Mouse (Mus musculus): ENCODE data around the gene Rybp. TPM values are rescaled to one million over a fixed set of nuclear protein-coding genes. Genes with fewer than 3 reads are reported as not detected.

The Rybp gene
- polyA plus RNA-seq, 1 experiment from 2014 or later, result 10.0 TPM

DNA sequence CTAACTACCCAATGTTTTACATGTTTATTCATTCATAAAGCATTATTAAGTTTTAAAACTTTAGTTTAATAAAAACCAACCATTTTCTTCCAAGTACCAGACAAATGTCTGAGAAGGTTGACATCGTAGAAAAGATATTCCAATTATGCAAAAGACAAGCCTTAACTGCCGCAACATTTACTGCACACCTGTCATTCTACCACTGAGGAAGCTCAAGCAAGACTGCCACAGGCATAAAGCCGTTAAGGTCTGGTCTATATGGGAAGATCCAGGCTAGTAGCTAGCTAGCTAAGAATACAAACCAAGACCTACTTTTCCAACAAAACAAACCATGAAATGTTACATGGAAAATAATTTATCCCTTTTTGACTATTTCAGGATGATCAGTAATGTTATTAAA lies 42.8 kb downstream of the Rybp start:
- no peak for ATAC-seq
- Histone ChIP-seq H3K27ac (no peak overlapping the region), H3K9me3 (replicated peaks) (no peaks in the 10 kb centered on the region), H3K36me3 (no peaks in the 10 kb centered on the region), H3K4me2 (no peak overlapping the region), H3K27me3 (replicated peaks) (no peaks in the 10 kb centered on the region), H3K4me3 (no peak overlapping the region), H3K9ac (no peak overlapping the region), H3K4me1 (peaks cover 29% of the 10 kb centered on the region)
- 76% methylated on average over 3 of the region's 3 CpGs for whole genome bisulfite sequencing (ENCODE audit: insufficient replicate concordance)

DNA sequence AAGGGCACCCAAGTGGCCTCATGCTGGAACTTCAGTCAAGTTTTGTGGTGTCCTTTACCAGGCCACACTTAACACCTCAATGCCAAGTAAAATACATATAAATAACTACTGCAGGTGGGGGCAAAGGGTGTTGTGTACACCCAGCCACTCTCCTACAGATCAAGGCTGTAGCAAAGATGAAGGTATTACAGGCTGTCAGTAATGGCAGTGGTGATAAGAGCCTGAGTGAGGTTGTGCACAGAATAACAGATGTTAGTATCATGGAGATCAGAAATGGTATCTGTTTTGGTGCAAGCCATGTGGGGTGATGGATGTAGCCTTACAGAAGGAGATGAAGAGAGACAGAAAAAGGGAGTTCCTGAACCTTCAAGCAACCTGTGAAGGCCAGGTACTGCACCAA lies 52.2 kb downstream of the Rybp start:
- Histone ChIP-seq H3K4me3 (no peak overlapping the region), H3K36me3 (peaks cover 7% of the 10 kb centered on the region; the same call in 1 of the 2 replicates), H3K27me3 (replicated peaks) (no peaks in the 10 kb centered on the region), H3K27ac (no peak overlapping the region), H3K4me2 (no peak overlapping the region), H3K9ac (no peak overlapping the region), H3K9me3 (replicated peaks) (no peaks in the 10 kb centered on the region), H3K4me1 (peaks cover 47% of the 10 kb centered on the region)
- peak; percentile 80 for ATAC-seq

DNA sequence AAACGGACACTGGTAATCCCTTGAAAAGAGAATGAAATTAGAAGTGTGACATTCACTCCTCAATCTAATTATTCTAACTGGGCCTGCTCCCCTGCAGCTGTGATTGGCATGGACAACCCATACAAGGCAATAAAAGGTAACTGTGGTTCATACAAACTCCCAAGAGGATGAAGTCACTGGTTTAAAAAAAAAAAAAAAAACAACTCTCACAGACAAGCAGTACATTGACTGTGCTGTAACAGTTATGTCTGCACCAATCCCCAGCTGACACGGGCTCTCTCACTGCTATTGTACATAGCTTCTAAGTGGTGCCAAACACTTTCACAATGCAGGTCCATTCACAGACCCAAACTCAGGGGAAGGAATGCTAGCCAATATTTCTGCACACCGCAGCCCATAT lies 53.8 kb downstream of the Rybp start:
- peaks cover 47% of the 10 kb centered on the region for H3K4me1 ChIP-seq
- no peak overlapping the region for H3K9ac ChIP-seq
- peaks cover 7% of the 10 kb centered on the region; the same call in 1 of the 2 replicates for H3K36me3 ChIP-seq
- H3K27ac ChIP-seq, result no peak overlapping the region
- no peak for ATAC-seq
- H3K9me3 ChIP-seq (replicated peaks), result no peaks in the 10 kb centered on the region
- H3K4me3 ChIP-seq, result no peak overlapping the region
- no peaks in the 10 kb centered on the region for H3K27me3 ChIP-seq (replicated peaks)
- 84% methylated on average over 3 of the region's 3 CpGs for WGBS (ENCODE audit: insufficient replicate concordance)
- H3K4me2 ChIP-seq, result no peak overlapping the region

DNA sequence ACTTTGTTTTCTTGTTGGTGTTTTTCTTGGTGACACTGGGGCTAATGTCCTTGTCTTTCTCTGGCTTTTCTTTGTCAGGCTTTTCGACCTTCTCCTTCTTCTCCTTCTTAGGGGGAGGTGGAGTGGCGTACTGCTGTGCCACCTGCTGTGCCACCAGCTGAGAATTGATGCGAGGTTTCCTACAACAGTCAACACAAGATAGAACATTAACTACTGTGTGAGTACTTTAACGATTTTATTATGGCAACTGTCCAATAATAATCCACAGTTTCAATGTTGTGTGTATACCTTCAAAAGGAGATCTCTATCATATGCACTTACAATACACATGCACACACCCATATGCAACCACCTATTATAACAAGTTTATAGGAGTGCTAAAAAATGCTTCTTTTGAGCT lies 54.2 kb downstream of the Rybp start:
- 75% methylated on average over 4 of the region's 4 CpGs for WGBS (ENCODE audit: insufficient replicate concordance)
- Histone ChIP-seq H3K36me3 (peaks cover 9% of the 10 kb centered on the region), H3K4me3 (no peak overlapping the region), H3K4me2 (no peak overlapping the region), H3K4me1 (peaks cover 43% of the 10 kb centered on the region), H3K27me3 (replicated peaks) (no peaks in the 10 kb centered on the region), H3K9ac (no peak overlapping the region), H3K27ac (no peak overlapping the region), H3K9me3 (replicated peaks) (no peaks in the 10 kb centered on the region)
- no peak for ATAC-seq

DNA sequence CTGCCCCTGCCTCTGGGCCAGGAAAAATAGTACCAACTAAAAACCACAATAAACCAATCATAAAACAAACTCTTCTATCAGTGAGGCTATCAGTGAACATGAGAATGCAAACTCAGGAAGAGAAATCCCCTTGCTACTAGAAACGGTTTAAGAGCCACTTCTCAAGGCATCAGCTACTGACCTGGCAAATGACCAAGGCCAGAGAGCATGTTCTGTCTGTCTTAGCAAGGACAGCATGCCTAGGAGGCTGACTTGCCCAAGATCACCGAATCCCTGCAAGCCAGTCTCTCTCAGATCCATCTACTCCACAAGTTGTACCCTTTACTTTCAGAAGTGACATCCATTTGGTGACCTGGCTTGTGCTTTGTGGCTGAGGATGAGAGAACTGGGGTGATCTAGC lies 61.1 kb downstream of the Rybp start:
- H3K36me3 ChIP-seq, result peaks cover 9% of the 10 kb centered on the region; the same call in 1 of the 2 replicates
- 0 out of 2 replicates have a peak, but pooled peaks cover 2% of the 10 kb centered on the region for H3K4me1 ChIP-seq
- H3K9me3 ChIP-seq (replicated peaks), result no peaks in the 10 kb centered on the region
- no peaks in the 10 kb centered on the region for H3K27me3 ChIP-seq (replicated peaks)
- ATAC-seq, result no peak
- H3K4me2 ChIP-seq, result no peak overlapping the region
- no peak overlapping the region for H3K9ac ChIP-seq
- 53% methylated on average over 2 of the region's 2 CpGs for WGBS (ENCODE audit: insufficient replicate concordance)
- no peak overlapping the region for H3K27ac ChIP-seq
- no peak overlapping the region for H3K4me3 ChIP-seq

DNA sequence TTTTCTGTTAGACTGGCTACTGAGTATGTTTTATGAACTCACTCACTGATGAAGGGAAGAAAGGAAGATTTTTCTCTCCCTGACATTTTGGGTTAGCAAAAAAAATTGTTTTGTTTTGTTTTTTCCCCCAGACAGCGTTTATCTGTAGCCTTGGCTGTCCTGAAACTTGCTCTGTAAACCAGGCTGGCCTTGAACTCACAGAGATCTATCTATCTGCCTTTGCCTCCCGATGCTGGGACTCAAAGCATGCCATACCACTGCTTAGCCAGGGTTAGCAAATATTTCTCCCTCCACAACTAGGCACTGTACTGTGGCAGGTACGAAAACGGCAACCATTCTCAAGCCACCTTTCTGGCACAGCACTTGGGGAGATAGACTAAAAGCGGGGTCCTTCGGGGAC lies 63.4 kb downstream of the Rybp start:
- WGBS (ENCODE audit: insufficient replicate concordance), result 83% methylated on average over 6 of the region's 6 CpGs
- no peak overlapping the region for H3K27ac ChIP-seq
- H3K36me3 ChIP-seq, result peaks cover 9% of the 10 kb centered on the region; the same call in 1 of the 2 replicates
- no peak overlapping the region for H3K9ac ChIP-seq
- no peak for ATAC-seq
- H3K27me3 ChIP-seq (replicated peaks), result no peaks in the 10 kb centered on the region
- H3K9me3 ChIP-seq (replicated peaks), result no peaks in the 10 kb centered on the region
- H3K4me2 ChIP-seq, result no peak overlapping the region
- H3K4me1 ChIP-seq, result 0 out of 2 replicates have a peak, but pooled peaks cover 7% of the 10 kb centered on the region
- H3K4me3 ChIP-seq, result no peak overlapping the region

DNA sequence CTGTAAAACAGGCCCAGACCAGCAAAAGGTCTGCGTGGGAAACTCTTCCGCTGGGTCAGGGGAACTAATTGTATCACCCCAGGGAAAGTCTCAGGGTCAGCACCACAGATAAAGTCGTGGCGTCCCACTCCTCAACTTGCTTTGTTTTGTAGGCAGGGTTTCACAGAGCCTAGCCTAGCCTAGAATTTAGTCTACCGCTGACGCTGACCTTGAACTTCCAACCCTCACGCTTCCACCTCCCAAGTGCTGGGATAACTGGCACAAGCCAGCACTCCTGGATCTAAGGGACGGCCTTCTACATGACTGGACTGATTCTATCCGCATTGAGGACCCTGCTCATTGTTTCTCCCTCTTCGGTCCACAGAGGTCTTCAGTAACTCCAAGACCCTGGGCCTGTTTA lies 63.9 kb downstream of the Rybp start:
- ATAC-seq, result no peak
- Histone ChIP-seq H3K4me3 (no peak overlapping the region), H3K9ac (no peak overlapping the region), H3K4me2 (no peak overlapping the region), H3K27ac (no peak overlapping the region), H3K27me3 (replicated peaks) (no peaks in the 10 kb centered on the region), H3K9me3 (replicated peaks) (no peaks in the 10 kb centered on the region), H3K36me3 (peaks cover 9% of the 10 kb centered on the region; the same call in 1 of the 2 replicates), H3K4me1 (0 out of 2 replicates have a peak, but pooled peaks cover 7% of the 10 kb centered on the region)
- WGBS (ENCODE audit: insufficient replicate concordance), result 78% methylated on average over 10 of the region's 10 CpGs

DNA sequence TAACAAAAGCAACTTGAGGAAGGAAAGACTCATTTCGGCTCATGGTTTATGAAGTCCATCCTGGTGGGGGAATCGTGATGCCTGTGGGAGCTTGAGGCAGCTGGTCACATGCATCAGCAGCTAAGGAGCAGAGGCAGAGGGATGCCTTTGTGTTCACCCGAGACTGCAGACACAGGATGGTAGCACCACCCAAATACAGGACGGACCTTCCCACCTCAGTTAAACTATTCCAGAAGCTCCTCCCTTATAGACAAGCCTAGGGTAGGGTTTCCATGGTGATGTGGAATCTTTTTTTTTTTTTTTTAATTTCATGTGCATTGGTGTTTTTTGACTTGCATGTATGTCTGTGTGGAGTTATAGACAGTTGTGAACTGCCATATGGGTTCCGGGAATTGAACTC lies 64.4 kb downstream of the Rybp start:
- no peak for ATAC-seq
- Histone ChIP-seq H3K4me1 (0 out of 2 replicates have a peak, but pooled peaks cover 5% of the 10 kb centered on the region), H3K27me3 (replicated peaks) (no peaks in the 10 kb centered on the region), H3K4me2 (no peak overlapping the region), H3K4me3 (no peak overlapping the region), H3K27ac (no peak overlapping the region), H3K9me3 (replicated peaks) (no peaks in the 10 kb centered on the region), H3K9ac (no peak overlapping the region), H3K36me3 (peaks cover 6% of the 10 kb centered on the region; the same call in 1 of the 2 replicates)
- 71% methylated on average over 5 of the region's 5 CpGs for WGBS (ENCODE audit: insufficient replicate concordance)

DNA sequence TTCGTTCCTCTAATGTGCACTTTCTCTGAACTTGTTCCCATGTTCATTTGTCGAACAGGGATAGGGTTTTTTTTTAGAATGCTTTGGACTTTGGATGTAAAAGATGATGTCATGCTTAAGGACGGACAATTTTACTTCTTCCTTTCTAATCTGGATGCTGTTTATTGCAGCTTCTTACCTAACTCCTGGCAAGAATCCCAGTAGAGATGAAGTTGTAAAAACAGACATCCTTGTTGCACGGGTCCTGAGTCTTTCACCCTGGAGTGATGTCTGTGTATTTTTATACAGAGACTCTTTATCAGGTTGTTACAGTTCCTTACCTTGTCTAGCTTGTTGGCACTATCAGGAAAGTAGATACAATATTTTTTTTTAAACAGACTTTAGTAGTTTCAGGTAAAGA lies 65.5 kb downstream of the Rybp start:
- no peak for ATAC-seq

DNA sequence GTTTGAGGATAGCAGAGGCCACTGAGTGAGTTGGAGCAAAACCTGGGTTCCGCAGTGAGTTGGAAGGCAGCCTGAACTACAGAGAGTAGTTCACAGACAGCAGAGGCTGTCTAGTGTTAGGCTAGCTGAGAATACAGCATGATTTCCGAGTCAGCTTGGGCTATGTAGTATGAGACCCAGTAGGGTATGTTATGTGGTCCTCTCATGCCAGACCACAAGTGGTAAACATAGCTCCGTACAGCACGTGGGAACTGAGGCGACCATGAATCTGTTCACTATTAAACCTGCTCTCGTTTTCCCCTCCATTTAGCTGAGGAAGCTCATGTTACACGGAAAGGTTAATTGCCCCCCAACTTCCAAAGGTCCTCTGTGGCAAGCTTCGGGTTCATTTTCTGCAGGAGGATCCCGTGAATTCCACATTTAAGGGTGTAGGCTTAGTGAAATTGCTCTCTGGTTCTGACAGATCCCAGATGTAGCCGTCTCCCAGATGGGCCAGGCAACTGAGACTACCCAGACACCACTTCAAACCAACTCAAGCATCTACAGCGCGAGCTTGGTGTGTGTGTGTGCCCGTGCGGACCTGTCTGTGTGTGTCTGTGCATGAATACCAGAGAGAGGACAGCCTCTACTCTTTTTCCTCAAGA lies 66.2 kb downstream of the Rybp start:
- no peak overlapping the region for H3K27ac ChIP-seq
- no peaks in the 10 kb centered on the region for H3K36me3 ChIP-seq
- 0 out of 2 replicates have a peak, but pooled peaks cover under 1% of the 10 kb centered on the region for H3K27me3 ChIP-seq (replicated peaks)
- WGBS (ENCODE audit: insufficient replicate concordance), result 71% methylated on average over 14 of the region's 14 CpGs
- H3K9ac ChIP-seq, result no peak overlapping the region
- H3K4me3 ChIP-seq, result no peak overlapping the region
- H3K4me1 ChIP-seq, result 0 out of 2 replicates have a peak, but pooled peaks cover 6% of the 10 kb centered on the region
- no peaks in the 10 kb centered on the region for H3K9me3 ChIP-seq (replicated peaks)
- no peak overlapping the region for H3K4me2 ChIP-seq
- no peak for ATAC-seq

More for the DNA sequence above, 65.5 kb downstream of the Rybp start:
- no peaks in the 10 kb centered on the region for H3K36me3 ChIP-seq
- H3K4me2 ChIP-seq, result no peak overlapping the region
- no peaks in the 10 kb centered on the region for H3K27me3 ChIP-seq (replicated peaks)
- 58% methylated on average over 4 of the region's 4 CpGs for WGBS (ENCODE audit: insufficient replicate concordance)
- 0 out of 2 replicates have a peak, but pooled peaks cover 5% of the 10 kb centered on the region for H3K4me1 ChIP-seq
- no peaks in the 10 kb centered on the region for H3K9me3 ChIP-seq (replicated peaks)
- no peak overlapping the region for H3K9ac ChIP-seq
- no peak overlapping the region for H3K27ac ChIP-seq
- no peak overlapping the region for H3K4me3 ChIP-seq

DNA sequence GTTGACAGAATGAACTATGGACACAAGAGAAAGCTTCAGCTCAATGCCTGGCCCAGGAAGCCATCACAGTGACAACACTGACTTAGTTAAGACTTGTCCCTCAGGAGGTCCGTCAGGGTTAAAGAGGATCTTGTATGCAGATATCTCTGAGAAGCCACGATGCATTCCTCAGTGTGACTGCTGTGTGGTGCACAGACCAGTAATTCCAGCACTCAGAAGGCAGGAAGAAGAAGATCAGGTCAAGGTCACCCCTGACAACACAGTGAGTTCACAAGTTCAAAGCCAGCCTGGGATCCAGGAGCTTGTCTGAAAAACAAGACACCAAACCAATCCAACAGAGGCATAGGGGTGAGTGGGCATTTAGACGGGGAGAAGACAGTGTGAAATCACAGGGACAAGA lies 67.3 kb downstream of the Rybp start:
- Histone ChIP-seq H3K36me3 (no peaks in the 10 kb centered on the region), H3K9me3 (replicated peaks) (no peaks in the 10 kb centered on the region), H3K27me3 (replicated peaks) (peaks cover 9% of the 10 kb centered on the region; the same call in 1 of the 2 replicates), H3K4me2 (no peak overlapping the region), H3K4me1 (peaks cover 16% of the 10 kb centered on the region), H3K27ac (no peak overlapping the region), H3K9ac (no peak overlapping the region), H3K4me3 (no peak overlapping the region)
- 56% methylated on average over 3 of the region's 3 CpGs for WGBS (ENCODE audit: insufficient replicate concordance)
- no peak for ATAC-seq

DNA sequence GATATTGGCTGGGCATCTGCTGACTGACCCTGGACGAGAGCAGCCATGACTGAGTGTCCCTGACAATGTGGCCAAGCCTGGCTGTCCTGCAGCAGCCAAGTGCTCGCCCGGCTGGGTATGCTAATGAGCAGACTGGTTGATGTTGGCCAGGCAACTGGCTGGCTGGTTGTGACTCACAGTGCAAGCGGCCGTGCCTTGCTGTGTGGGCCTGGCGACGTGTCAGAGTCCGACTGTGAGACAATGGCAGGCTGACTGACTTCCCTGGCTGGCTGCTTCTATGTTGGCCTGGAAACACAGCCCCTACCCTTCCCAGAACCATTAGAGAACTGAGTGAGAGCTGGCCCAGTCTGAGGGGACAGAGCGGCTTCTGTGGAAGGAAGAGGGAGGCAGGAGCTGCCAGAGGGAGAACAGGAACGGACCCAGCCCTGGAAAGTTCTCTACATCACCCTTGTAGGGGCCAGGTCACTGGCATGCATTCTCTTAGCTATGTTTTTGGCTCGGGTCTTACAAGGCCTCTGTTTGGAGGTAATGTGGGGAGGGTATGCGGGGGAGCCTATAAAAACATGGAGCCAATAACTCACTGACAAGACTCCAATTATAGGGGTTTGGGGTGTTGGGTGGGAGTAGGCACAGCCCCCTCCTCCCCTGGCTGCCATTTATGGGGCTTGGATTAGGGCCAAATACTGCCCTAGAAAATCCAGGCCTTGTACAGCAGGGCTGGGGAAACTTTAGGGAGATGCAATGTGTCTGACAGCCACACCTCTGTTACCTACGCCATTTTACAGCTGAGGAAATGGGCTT lies 68.5 kb downstream of the Rybp start:
- peaks cover 28% of the 10 kb centered on the region for H3K4me1 ChIP-seq
- no peak for ATAC-seq

More for the DNA sequence above, 68.5 kb downstream of the Rybp start:
- no peak overlapping the region for H3K4me3 ChIP-seq
- H3K9ac ChIP-seq, result no peak overlapping the region
- H3K27me3 ChIP-seq (replicated peaks), result peaks cover 9% of the 10 kb centered on the region; the same call in 1 of the 2 replicates
- no peaks in the 10 kb centered on the region for H3K36me3 ChIP-seq
- WGBS (ENCODE audit: insufficient replicate concordance), result 67% methylated on average over 13 of the region's 13 CpGs
- H3K9me3 ChIP-seq (replicated peaks), result no peaks in the 10 kb centered on the region
- H3K4me2 ChIP-seq, result no peak overlapping the region
- no peak overlapping the region for H3K27ac ChIP-seq
